Mouse (Mus musculus) CH12.LX (cell line): ENCODE measurements around the gene Diexf. TPM values are rescaled to one million over a fixed set of nuclear protein-coding genes. Genes with fewer than 3 reads are reported as not detected.

Source experiments
- DNase-seq: peaks from one replicate; pipeline ENCODE4 v3.0.0-alpha.2; 2013; ENCODE audit errors: extremely low read depth
- H3K27ac ChIP-seq: 2 replicates; pipeline ENCODE4 v1.5.1; 2012; ENCODE audit warnings: low read depth, mild to moderate bottlenecking, control low read depth, moderate library complexity; ENCODE audit not compliant: insufficient read depth
- H3K27me3 ChIP-seq: replicated peaks from 2 replicates; pipeline ENCODE3; 2012; ENCODE audit warnings: inconsistent platforms
- H3K36me3 ChIP-seq, 2 experiments: replicated peaks in 1 of 2; 2 replicates each; pipeline versions ENCODE3 to v1.6.1; 2012; ENCODE audit warnings: inconsistent platforms in 1 of 2, low read length in 1 of 2, mild to moderate bottlenecking in 1 of 2, mixed read lengths in 1 of 2, moderate library complexity in 1 of 2; ENCODE audit not compliant: control insufficient read depth in 1 of 2, insufficient read depth in 1 of 2
- H3K4me1 ChIP-seq, 2 experiments: 2 replicates each; pipeline ENCODE4 v1.6.1; 2012; ENCODE audit warnings: inconsistent platforms in 1 of 2, moderate library complexity in 1 of 2; ENCODE audit not compliant: insufficient read depth in 2 of 2, control insufficient read depth in 1 of 2
- H3K4me2 ChIP-seq: 2 replicates; pipeline ENCODE4 v1.6.1; 2012; ENCODE audit warnings: low read depth, mild to moderate bottlenecking, control low read depth; ENCODE audit not compliant: poor library complexity, insufficient read depth, severe bottlenecking
- H3K4me3 ChIP-seq, 3 experiments: fragments of 150-350 bp in 1 of 3; sonication (generic) in 1 of 3; replicated peaks in 1 of 3; 2 replicates each; pipeline versions ENCODE3 to v1.5.1; 2011 to 2012; ENCODE audit warnings: low read depth in 2 of 3, low read length in 2 of 3, mild to moderate bottlenecking in 2 of 3, moderate library complexity in 2 of 3, control low read depth in 1 of 3, improper control_type of control experiment in 1 of 3, inconsistent platforms in 1 of 3, mixed read lengths in 1 of 3; ENCODE audit not compliant: poor library complexity in 1 of 3
- H3K79me2 ChIP-seq: replicated peaks from 2 replicates; pipeline ENCODE4 v1.6.1; 2012; ENCODE audit warnings: mild to moderate bottlenecking, moderate library complexity; ENCODE audit not compliant: control insufficient read depth, poor library complexity, insufficient read depth, severe bottlenecking; ENCODE audit errors: extremely low read depth
- H3K9ac ChIP-seq: 2 replicates; pipeline ENCODE4 v1.6.1; 2012; ENCODE audit warnings: low read depth, mild to moderate bottlenecking, control low read depth, moderate library complexity; ENCODE audit not compliant: insufficient read depth
- H3K9me3 ChIP-seq: replicated peaks from 2 replicates; pipeline ENCODE3; 2012; ENCODE audit warnings: low read length, inconsistent platforms, mixed read lengths
- BHLHE40 ChIP-seq: IDR thresholded peaks from 2 replicates; pipeline ENCODE4 v1.6.1; 2011; ENCODE audit warnings: mild to moderate bottlenecking, low read depth, low read length, improper control_type of control experiment
- CTCF ChIP-seq, 2 experiments: IDR thresholded peaks in 1 of 2; conservative IDR thresholded peaks in 1 of 2; 2 replicates each; pipeline ENCODE4 v1.5.1; 2011 to 2012; ENCODE audit warnings: low read depth in 2 of 2, low read length in 2 of 2, improper control_type of control experiment in 1 of 2, inconsistent platforms in 1 of 2, mild to moderate bottlenecking in 1 of 2, moderate library complexity in 1 of 2
- ELF1 ChIP-seq: IDR thresholded peaks from 2 replicates; pipeline ENCODE4 v1.6.1; 2014; ENCODE audit warnings: low read depth, mild to moderate bottlenecking, inconsistent platforms, low read length, improper control_type of control experiment
- EP300 ChIP-seq: IDR thresholded peaks from 2 replicates; pipeline ENCODE4 v1.6.1; 2011; ENCODE audit warnings: low read length, improper control_type of control experiment
- ETS1 ChIP-seq: conservative IDR thresholded peaks from 2 replicates; pipeline ENCODE4 v1.6.1; 2012; ENCODE audit warnings: low read depth, mild to moderate bottlenecking, inconsistent platforms, low read length, improper control_type of control experiment, moderate library complexity
- HCFC1 ChIP-seq: IDR thresholded peaks from 2 replicates; pipeline ENCODE4 v1.6.1; 2012; ENCODE audit warnings: low read depth, mild to moderate bottlenecking, inconsistent platforms, low read length, improper control_type of control experiment
- IRF4 ChIP-seq: IDR thresholded peaks from 2 replicates; pipeline ENCODE4 v1.6.1; 2014; ENCODE audit warnings: low read depth, mild to moderate bottlenecking, inconsistent platforms, low read length, improper control_type of control experiment
- KAT2A ChIP-seq: IDR thresholded peaks from 2 replicates; pipeline ENCODE4 v1.6.1; 2012; ENCODE audit warnings: low read length, improper control_type of control experiment, inconsistent platforms; ENCODE audit not compliant: insufficient replicate concordance
- MAFK ChIP-seq: IDR thresholded peaks from 2 replicates; pipeline ENCODE4 v1.6.1; 2011; ENCODE audit warnings: low read length, improper control_type of control experiment; ENCODE audit not compliant: insufficient replicate concordance
- MAX ChIP-seq: IDR thresholded peaks from 2 replicates; pipeline ENCODE4 v1.6.1; 2011; ENCODE audit warnings: low read length, improper control_type of control experiment
- MAZ ChIP-seq: IDR thresholded peaks from 2 replicates; pipeline ENCODE4 v1.6.1; 2012; ENCODE audit warnings: low read depth, mild to moderate bottlenecking, inconsistent platforms, low read length, improper control_type of control experiment, moderate library complexity
- MEF2A ChIP-seq: IDR thresholded peaks from 2 replicates; pipeline ENCODE4 v1.6.1; 2014; ENCODE audit warnings: low read depth, mild to moderate bottlenecking, inconsistent platforms, low read length, improper control_type of control experiment, borderline replicate concordance
- MXI1 ChIP-seq: IDR thresholded peaks from 2 replicates; pipeline ENCODE4 v1.6.1; 2011; ENCODE audit warnings: mild to moderate bottlenecking, low read depth, low read length, improper control_type of control experiment
- MYC ChIP-seq: IDR thresholded peaks from 2 replicates; pipeline ENCODE4 v1.6.1; 2011; ENCODE audit warnings: low read depth, mild to moderate bottlenecking, improper control_type of control experiment, low read length
- NELFE ChIP-seq: IDR thresholded peaks from 2 replicates; pipeline ENCODE4 v1.6.1; 2011; ENCODE audit warnings: low read depth, low read length, improper control_type of control experiment
- NRF1 ChIP-seq: IDR thresholded peaks from 2 replicates; pipeline ENCODE4 v1.6.1; 2014; ENCODE audit warnings: low read depth, mild to moderate bottlenecking, inconsistent platforms, low read length, improper control_type of control experiment, moderate library complexity
- POLR2A ChIP-seq: IDR thresholded peaks from 2 replicates; pipeline ENCODE4 v1.6.1; 2011; ENCODE audit warnings: low read depth, mild to moderate bottlenecking, improper control_type of control experiment, low read length
- POLR2AphosphoS2 ChIP-seq: IDR thresholded peaks from 2 replicates; pipeline ENCODE4 v1.6.1; 2011; ENCODE audit warnings: low read depth, low read length, improper control_type of control experiment
- RAD21 ChIP-seq: IDR thresholded peaks from 2 replicates; pipeline ENCODE4 v1.6.1; 2011; ENCODE audit warnings: low read depth, mild to moderate bottlenecking, low read length, improper control_type of control experiment, moderate library complexity
- RCOR1 ChIP-seq: conservative IDR thresholded peaks from 2 replicates; pipeline ENCODE4 v1.6.1; 2012; ENCODE audit warnings: low read depth, mild to moderate bottlenecking, inconsistent platforms, low read length, improper control_type of control experiment
- SIN3A ChIP-seq: IDR thresholded peaks from 2 replicates; pipeline ENCODE4 v1.6.1; 2012; ENCODE audit warnings: low read length, improper control_type of control experiment, inconsistent platforms
- SMC3 ChIP-seq: IDR thresholded peaks from 2 replicates; pipeline ENCODE4 v1.6.1; 2011; ENCODE audit warnings: low read depth, low read length, improper control_type of control experiment
- TBP ChIP-seq: conservative IDR thresholded peaks from 2 replicates; pipeline ENCODE4 v1.6.1; 2011; ENCODE audit warnings: low read depth, low read length, improper control_type of control experiment
- TCF12 ChIP-seq: IDR thresholded peaks from 2 replicates; pipeline ENCODE4 v1.6.1; 2014; ENCODE audit warnings: low read depth, mild to moderate bottlenecking, inconsistent platforms, low read length, improper control_type of control experiment
- UBTF ChIP-seq: IDR thresholded peaks from 2 replicates; pipeline ENCODE4 v1.6.1; 2012; ENCODE audit warnings: low read depth, mild to moderate bottlenecking, inconsistent platforms, low read length, improper control_type of control experiment, moderate library complexity
- USF1 ChIP-seq: IDR thresholded peaks from 2 replicates; pipeline ENCODE4 v1.6.1; 2014; ENCODE audit warnings: low read depth, mild to moderate bottlenecking, inconsistent platforms, low read length, improper control_type of control experiment
- ZC3H11A ChIP-seq: IDR thresholded peaks from 2 replicates; pipeline ENCODE4 v1.6.1; 2012; ENCODE audit warnings: low read depth, mild to moderate bottlenecking, inconsistent platforms, low read length, improper control_type of control experiment
- ZKSCAN1 ChIP-seq: IDR thresholded peaks from 2 replicates; pipeline ENCODE4 v1.6.1; 2012; ENCODE audit warnings: low read depth, inconsistent platforms, low read length, improper control_type of control experiment, borderline replicate concordance
- ZMIZ1 ChIP-seq: IDR thresholded peaks from 2 replicates; pipeline ENCODE4 v1.6.1; 2012; ENCODE audit warnings: low read depth, mild to moderate bottlenecking, inconsistent platforms, low read length, improper control_type of control experiment
- ZNF384 ChIP-seq: IDR thresholded peaks from 2 replicates; pipeline ENCODE4 v1.6.1; 2012; ENCODE audit warnings: low read depth, low read length, improper control_type of control experiment, inconsistent platforms
- dilution Hi-C: fragments of 300-500 bp; cut with MboI; formaldehyde crosslinking; loops from 2 replicates; pipeline ENCODE4 v1.14.3; 2020; ENCODE audit warnings: low sequenced_read_pairs; ENCODE audit not compliant: extremely low pct_unique_long_range_greater_than_20kb, extremely low pct_ligation_motif_present
- in situ Hi-C: fragments of 300-500 bp; cut with MboI; formaldehyde crosslinking; loops from 3 replicates; pipeline ENCODE4 v1.14.3; 2019; ENCODE audit warnings: low sequenced_read_pairs, low pct_ligation_motif_present, low pct_unique_long_range_greater_than_20kb, mixed read lengths
- polyA plus RNA-seq: library from polyadenylated mRNA; unstranded; fragments of >175 nt; gene quantifications from 2 replicates; pipeline ENCODE4 v1.2.1, GENCODE M21; 2012; ENCODE audit warnings: low read depth; ENCODE audit not compliant: insufficient read length
- total RNA-seq, 2 experiments: library from RNA; depleted of rRNA; stranded (reverse); fragments of 300-350 nt in 1 of 2; fragments of >200 nt in 1 of 2; gene quantifications; 2 replicates each; pipeline ENCODE4 v1.2.3; 2012 to 2014

Diexf gene
- total RNA-seq (2012; rRNA removed) (17.8 and 20.9 TPM in 2 replicates), total RNA-seq (2014; rRNA removed) (10.7 and 11.4 TPM in 2 replicates), polyA plus RNA-seq (34.9 and 39.7 TPM in 2 replicates)

DNA sequence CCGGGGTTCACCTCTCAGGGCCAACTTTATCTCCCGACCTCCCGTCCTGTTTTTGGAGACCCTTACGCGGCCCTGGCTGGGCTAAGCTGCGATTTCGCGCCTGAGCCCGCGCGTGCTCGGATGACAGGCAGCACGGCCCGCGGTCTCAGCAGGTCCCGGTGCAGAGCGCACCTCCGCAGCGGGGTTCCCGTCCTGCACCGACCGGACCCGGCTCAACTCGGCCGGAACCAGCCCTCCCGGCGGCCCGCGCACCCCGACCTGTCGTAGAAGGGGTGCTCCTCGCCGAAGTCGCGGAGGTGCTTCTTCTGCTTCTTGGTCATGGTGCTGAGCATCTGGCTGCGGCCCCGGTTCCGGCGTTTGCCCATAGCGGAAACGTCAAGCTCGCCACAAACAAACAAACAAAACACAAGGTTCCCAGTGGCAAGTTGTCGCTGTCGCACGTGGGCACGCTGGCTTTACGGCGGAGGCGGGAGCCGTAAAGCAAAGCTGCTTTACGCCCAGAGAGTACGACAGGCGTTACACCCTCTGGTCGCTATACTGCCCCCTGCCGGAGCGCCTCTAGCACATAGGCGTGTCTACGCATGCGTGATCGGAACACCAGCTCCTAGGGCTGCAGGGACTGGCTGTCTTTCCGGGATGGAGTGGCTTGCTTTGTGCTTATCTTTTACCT, at the start of gene Diexf:
TSS of gene Diexf (minus strand) at position 487 of the 670 bp plus-strand sequence.
- dilution Hi-C loops = no loop called here
- Histone ChIP-seq H3K36me3 (peaks cover 20 to 25% of the 10 kb centered on the region in 2 experiments), H3K27me3 (no peaks in the 10 kb centered on the region), H3K4me2 (peak within 1 kb of the TSS; percentile 96)
- TF ChIP-seq KAT2A (peak; percentile 91; the same call in 1 of the 2 replicates), POLR2A (peak; percentile 82), UBTF (0 out of 2 replicates have a peak, but pooled peaks have one; percentile 69), RAD21 (peak; percentile 28), NELFE (peak; percentile 74), TCF12 (peak; percentile 84), NRF1 (peak; percentile 87), RCOR1 (no peak), ZC3H11A (no peak), MYC (peak; percentile 99), BHLHE40 (peak; percentile 93), ZKSCAN1 (no peak), MAFK (no peak), MAX (peak; percentile 98), ZNF384 (0 out of 2 replicates have a peak, but pooled peaks have one; percentile 70), SIN3A (peak; percentile 96), POLR2AphosphoS2 (no peak), CTCF (conservative IDR thresholded peaks at IDR 0.05 in 1 of 2, IDR thresholded peaks at IDR 0.05 in 1 of 2; ENCODE audit: low read depth in 2 of 2, low read length in 2 of 2) (peak; percentile 70 to 86), MEF2A (peak; percentile 53; the same call in 1 of the 2 replicates), TBP (peak; percentile 86), ZMIZ1 (0 out of 2 replicates have a peak, but pooled peaks have one; percentile 39), HCFC1 (peak; percentile 90), IRF4 (peak; percentile 79), MXI1 (peak; percentile 100), EP300 (no peak), USF1 (peak; percentile 49), ETS1 (no peak), SMC3 (peak; percentile 38), MAZ (no peak), ELF1 (peak; percentile 75)
- TF ChIP-seq, all 38 proteins: peak for 22
- peak within 1 kb of the TSS; percentile 95 for H3K9ac ChIP-seq
- peaks cover 36% of the 10 kb centered on the region for H3K79me2 ChIP-seq
- in situ Hi-C loops = no loop called here
- peaks cover 7 to 27% of the 10 kb centered on the region in 2 experiments for H3K4me1 ChIP-seq
- H3K27ac ChIP-seq = peak within 1 kb of the TSS; percentile 18
- peak; percentile 99 for DNase-seq
- peak within 1 kb of the TSS; percentile 85 to 100 (median 99) for H3K4me3 ChIP-seq
- no peaks in the 10 kb centered on the region for H3K9me3 ChIP-seq
